Mouse (Mus musculus): Measurements from ENCODE around the gene Izumo1. TPM values are rescaled to one million over a fixed set of nuclear protein-coding genes. Genes with fewer than 3 reads are reported as not detected.

Gene Izumo1
- polyA plus RNA-seq, 1 experiment from 2014 or later, result 0.65 TPM

- H3K27ac ChIP-seq (ENCODE audit: poor library complexity, severe bottlenecking), result no peak overlapping the region
- no peak for ATAC-seq (ENCODE audit: insufficient number of reproducible peaks, low FRiP score)
- H3K4me1 ChIP-seq (replicated peaks), result peaks cover 7% of the 10 kb centered on the region
- no peaks in the 10 kb centered on the region for H3K9me3 ChIP-seq (replicated peaks)
- no peak overlapping the region for H3K4me3 ChIP-seq
- 70% methylated on average over 5 of the region's 5 CpGs for whole genome bisulfite sequencing
- no peaks in the 10 kb centered on the region for H3K36me3 ChIP-seq
- H3K27me3 ChIP-seq (replicated peaks), result peaks cover 58% of the 10 kb centered on the region
- H3K9ac ChIP-seq, result no peak overlapping the region
- no peak overlapping the region for H3K4me2 ChIP-seq
Observed at GRCm38 (mm10) chr7:45619592-45619991, 2.0 kb upstream of the Izumo1 start.

GRCm38 (mm10) chr7:45623507-45623906, 1.9 kb downstream of the Izumo1 start:
- Histone ChIP-seq H3K36me3 (no peaks in the 10 kb centered on the region), H3K4me1 (replicated peaks) (peaks cover 5% of the 10 kb centered on the region), H3K4me3 (no peak overlapping the region), H3K9me3 (replicated peaks) (no peaks in the 10 kb centered on the region), H3K4me2 (no peak overlapping the region), H3K27ac (ENCODE audit: poor library complexity, severe bottlenecking) (no peak overlapping the region), H3K27me3 (replicated peaks) (peaks cover 33% of the 10 kb centered on the region), H3K9ac (no peak overlapping the region)
- ATAC-seq (ENCODE audit: insufficient number of reproducible peaks, low FRiP score), result no peak
- 86% methylated on average over 11 of the region's 11 CpGs for WGBS

- Histone ChIP-seq H3K4me2 (no peak overlapping the region), H3K27me3 (replicated peaks) (peaks cover 21% of the 10 kb centered on the region), H3K9ac (no peak overlapping the region), H3K4me1 (replicated peaks) (peaks cover 7% of the 10 kb centered on the region), H3K9me3 (replicated peaks) (no peaks in the 10 kb centered on the region), H3K36me3 (no peaks in the 10 kb centered on the region), H3K27ac (ENCODE audit: poor library complexity, severe bottlenecking) (no peak overlapping the region), H3K4me3 (no peak overlapping the region)
- WGBS, result 68% methylated on average over 3 of the region's 3 CpGs
- ATAC-seq (ENCODE audit: insufficient number of reproducible peaks, low FRiP score), result no peak
Observed at GRCm38 (mm10) chr7:45624718-45625117, 3.1 kb downstream of the Izumo1 start.

GRCm38 (mm10) chr7:45625481-45625880, 3.9 kb downstream of the Izumo1 start:
- Histone ChIP-seq H3K36me3 (peaks cover 6% of the 10 kb centered on the region; the same call in 1 of the 2 replicates), H3K27me3 (replicated peaks) (peaks cover 16% of the 10 kb centered on the region), H3K4me1 (replicated peaks) (peaks cover 13% of the 10 kb centered on the region), H3K4me2 (no peak overlapping the region), H3K9me3 (replicated peaks) (no peaks in the 10 kb centered on the region), H3K4me3 (no peak overlapping the region), H3K27ac (ENCODE audit: poor library complexity, severe bottlenecking) (no peak overlapping the region), H3K9ac (no peak overlapping the region)
- no peak for ATAC-seq (ENCODE audit: insufficient number of reproducible peaks, low FRiP score)
- WGBS, result 85% methylated on average over 8 of the region's 8 CpGs

- no peaks in the 10 kb centered on the region for H3K9me3 ChIP-seq (replicated peaks)
- 0 out of 2 replicates have a peak, but pooled peaks have one; percentile 1 for ATAC-seq (ENCODE audit: insufficient number of reproducible peaks, low FRiP score)
- WGBS, result 72% methylated on average over 7 of the region's 7 CpGs
- H3K4me3 ChIP-seq, result 0 out of 2 replicates have a peak overlapping the region, but pooled peaks have one; percentile 68
- H3K4me1 ChIP-seq (replicated peaks), result peaks cover 13% of the 10 kb centered on the region
- no peak overlapping the region for H3K9ac ChIP-seq
- H3K27ac ChIP-seq (ENCODE audit: poor library complexity, severe bottlenecking), result peak overlapping the region; percentile 69; the same call in 1 of the 2 replicates
- peaks cover 6% of the 10 kb centered on the region; the same call in 1 of the 2 replicates for H3K36me3 ChIP-seq
- peak overlapping the region; percentile 98; the same call in 1 of the 2 replicates for H3K4me2 ChIP-seq
- H3K27me3 ChIP-seq (replicated peaks), result peaks cover 16% of the 10 kb centered on the region
Observed at GRCm38 (mm10) chr7:45626571-45627076, 5.0 kb downstream of the Izumo1 start.

GRCm38 (mm10) chr7:45627261-45627660, 5.7 kb downstream of the Izumo1 start, which contains the start of gene Rasip1:
TSS of gene Rasip1 (plus strand) at chr7:45627488.
- ATAC-seq (ENCODE audit: insufficient number of reproducible peaks, low FRiP score), result peak; percentile 74
- WGBS, result 58% methylated on average over 9 of the region's 9 CpGs
- H3K9ac ChIP-seq, result peak within 1 kb of the TSS; percentile 84
- peak within 1 kb of the TSS; percentile 69 for H3K27ac ChIP-seq (ENCODE audit: poor library complexity, severe bottlenecking)
- H3K4me1 ChIP-seq (replicated peaks), result peaks cover 16% of the 10 kb centered on the region
- peak within 1 kb of the TSS; percentile 68 for H3K4me3 ChIP-seq
- H3K4me2 ChIP-seq, result peak within 1 kb of the TSS; percentile 98
- H3K36me3 ChIP-seq, result peaks cover 6% of the 10 kb centered on the region
- no peaks in the 10 kb centered on the region for H3K9me3 ChIP-seq (replicated peaks)
- peaks cover 16% of the 10 kb centered on the region for H3K27me3 ChIP-seq (replicated peaks)

- H3K27ac ChIP-seq (ENCODE audit: poor library complexity, severe bottlenecking), result peak overlapping the region; percentile 69
- peaks cover 27% of the 10 kb centered on the region for H3K4me1 ChIP-seq (replicated peaks)
- peaks cover 6% of the 10 kb centered on the region for H3K36me3 ChIP-seq
- WGBS, result 1% methylated on average over 105 of the region's 105 CpGs
- peak overlapping the region; percentile 68 for H3K4me3 ChIP-seq
- no peaks in the 10 kb centered on the region for H3K9me3 ChIP-seq (replicated peaks)
- ATAC-seq (ENCODE audit: insufficient number of reproducible peaks, low FRiP score), result peak; percentile 77
- peaks cover 16% of the 10 kb centered on the region for H3K27me3 ChIP-seq (replicated peaks)
- H3K9ac ChIP-seq, result peak overlapping the region; percentile 84
- peak overlapping the region; percentile 98 for H3K4me2 ChIP-seq
Observed at GRCm38 (mm10) chr7:45628364-45629294, 7.0 kb downstream of the Izumo1 start.

- Histone ChIP-seq H3K4me3 (no peak overlapping the region), H3K4me1 (replicated peaks) (peaks cover 39% of the 10 kb centered on the region), H3K9ac (no peak overlapping the region), H3K36me3 (peaks cover 6% of the 10 kb centered on the region), H3K9me3 (replicated peaks) (no peaks in the 10 kb centered on the region), H3K27ac (ENCODE audit: poor library complexity, severe bottlenecking) (no peak overlapping the region), H3K27me3 (replicated peaks) (peaks cover 13% of the 10 kb centered on the region), H3K4me2 (peak overlapping the region; percentile 98)
- no peak for ATAC-seq (ENCODE audit: insufficient number of reproducible peaks, low FRiP score)
- 65% methylated on average over 23 of the region's 23 CpGs for WGBS
Observed at GRCm38 (mm10) chr7:45630064-45630907, 8.7 kb downstream of the Izumo1 start.

- peaks cover 10% of the 10 kb centered on the region for H3K27me3 ChIP-seq (replicated peaks)
- 26% methylated on average over 34 of the region's 35 CpGs for WGBS
- no peak for ATAC-seq (ENCODE audit: insufficient number of reproducible peaks, low FRiP score)
- H3K4me3 ChIP-seq, result peak overlapping the region; percentile 25
- H3K4me1 ChIP-seq (replicated peaks), result peaks cover 47% of the 10 kb centered on the region
- H3K36me3 ChIP-seq, result peaks cover 20% of the 10 kb centered on the region
- H3K27ac ChIP-seq (ENCODE audit: poor library complexity, severe bottlenecking), result no peak overlapping the region
- H3K9me3 ChIP-seq (replicated peaks), result no peaks in the 10 kb centered on the region
- H3K4me2 ChIP-seq, result peak overlapping the region; percentile 62
- H3K9ac ChIP-seq, result peak overlapping the region; percentile 45
Observed at GRCm38 (mm10) chr7:45632499-45632898, 10.9 kb downstream of the Izumo1 start.

GRCm38 (mm10) chr7:45634946-45635681, 13.5 kb downstream of the Izumo1 start:
- peak; percentile 43 for ATAC-seq (ENCODE audit: insufficient number of reproducible peaks, low FRiP score)
- Histone ChIP-seq H3K4me1 (replicated peaks) (peaks cover 58% of the 10 kb centered on the region), H3K27ac (ENCODE audit: poor library complexity, severe bottlenecking) (peak overlapping the region; percentile 82), H3K4me2 (no peak overlapping the region), H3K9ac (no peak overlapping the region), H3K9me3 (replicated peaks) (no peaks in the 10 kb centered on the region), H3K27me3 (replicated peaks) (no peaks in the 10 kb centered on the region; the same call in 1 of the 2 replicates), H3K36me3 (peaks cover 20% of the 10 kb centered on the region), H3K4me3 (no peak overlapping the region)
- WGBS, result 74% methylated on average over 11 of the region's 11 CpGs

All from heart, embryonic 12.5 days (tissue).